Mouse (Mus musculus) midbrain, embryonic 10.5 days (tissue): ENCODE results near the gene Tspo. TPM values are rescaled to one million over a fixed set of nuclear protein-coding genes. Genes with fewer than 3 reads are reported as not detected.

Source experiments
- DNase-seq: peaks from one replicate; pipeline ENCODE4 v3.0.0-alpha.2; 2017; ENCODE audit warnings: low spot score
- H3K27ac ChIP-seq: fragments of 300-500 bp; sonication (generic); replicated peaks from 2 replicates; pipeline ENCODE4 v1.5.1; 2016; ENCODE audit warnings: mild to moderate bottlenecking
- H3K27me3 ChIP-seq: fragments of 300-500 bp; sonication (generic); 2 replicates; pipeline ENCODE4 v1.6.1; 2016; ENCODE audit warnings: low read depth, mild to moderate bottlenecking; ENCODE audit not compliant: poor library complexity, severe bottlenecking
- H3K36me3 ChIP-seq: fragments of 300-500 bp; sonication (generic); 2 replicates; pipeline ENCODE4 v1.6.1; 2016; ENCODE audit warnings: mild to moderate bottlenecking, moderate library complexity
- H3K4me1 ChIP-seq: fragments of 300-500 bp; sonication (generic); 2 replicates; pipeline ENCODE4 v1.6.1; 2016
- H3K4me3 ChIP-seq: fragments of 300-500 bp; sonication (generic); 2 replicates; pipeline ENCODE4 v1.5.1; 2016; ENCODE audit warnings: mild to moderate bottlenecking, moderate library complexity
- H3K9me3 ChIP-seq: fragments of 300-500 bp; sonication (generic); replicated peaks from 2 replicates; pipeline ENCODE4 v1.6.1; 2016; ENCODE audit warnings: mild to moderate bottlenecking
- WGBS: fragments of 180-500 bp; shearing (Covaris S2); methylation state at CpG from one replicate; pipeline ENCODE4 v1.1.7; 2016; 5-methylcytosine and 5-hydroxymethylcytosine counted together
- polyA plus RNA-seq: library from polyadenylated mRNA; unstranded; fragments of >200 nt; fragmentation: Nextera tagmentation; extraction: Ambion mirVana; gene quantifications from 2 replicates; pipeline ENCODE4 v1.2.1, GENCODE M21; 2016

Gene Tspo
- polyA plus RNA-seq, 1 experiment from 2014 or later: 41.4 TPM

DNA sequence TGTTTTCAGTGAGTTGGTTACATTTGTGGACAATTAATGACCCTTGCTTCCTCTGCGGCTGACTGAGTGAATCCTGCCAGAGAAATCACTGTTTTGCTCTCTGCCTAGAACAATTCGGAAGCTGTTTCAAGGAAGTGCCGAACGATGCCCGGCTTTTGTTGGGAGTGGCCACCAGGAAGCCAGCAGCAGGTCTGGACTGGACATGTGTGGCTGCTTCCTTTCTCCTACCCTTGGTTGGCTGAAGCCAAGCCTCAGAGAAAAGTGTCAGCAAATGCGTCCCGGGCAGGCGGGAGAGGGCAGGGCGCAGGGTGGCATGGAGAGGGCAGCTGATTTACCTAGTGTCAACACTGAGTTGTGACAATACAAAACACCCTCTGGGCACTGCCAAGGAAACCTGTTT, 33.2 kb upstream of the Tspo start:
- H3K27ac ChIP-seq: no peak overlapping the region
- H3K4me1 ChIP-seq: peaks cover 24% of the 10 kb centered on the region
- DNase-seq: no peak
- H3K4me3 ChIP-seq: no peak overlapping the region
- no peaks in the 10 kb centered on the region for H3K36me3 ChIP-seq
- 88% methylated on average over 9 of the region's 9 CpGs for WGBS
- H3K9me3 ChIP-seq: no peaks in the 10 kb centered on the region
- peaks cover 54% of the 10 kb centered on the region for H3K27me3 ChIP-seq

- no peaks in the 10 kb centered on the region for H3K36me3 ChIP-seq
- no peak for DNase-seq
- H3K4me3 ChIP-seq: no peak overlapping the region
- peaks cover 20% of the 10 kb centered on the region for H3K4me1 ChIP-seq
- no peak overlapping the region for H3K27ac ChIP-seq
- H3K9me3 ChIP-seq: no peaks in the 10 kb centered on the region
- 83% methylated on average over 6 of the region's 6 CpGs for WGBS
- peaks cover 49% of the 10 kb centered on the region for H3K27me3 ChIP-seq
These were observed 32.7 kb upstream of the Tspo start for GRCm38 (mm10) chr15:83530688-83531087.

DNA sequence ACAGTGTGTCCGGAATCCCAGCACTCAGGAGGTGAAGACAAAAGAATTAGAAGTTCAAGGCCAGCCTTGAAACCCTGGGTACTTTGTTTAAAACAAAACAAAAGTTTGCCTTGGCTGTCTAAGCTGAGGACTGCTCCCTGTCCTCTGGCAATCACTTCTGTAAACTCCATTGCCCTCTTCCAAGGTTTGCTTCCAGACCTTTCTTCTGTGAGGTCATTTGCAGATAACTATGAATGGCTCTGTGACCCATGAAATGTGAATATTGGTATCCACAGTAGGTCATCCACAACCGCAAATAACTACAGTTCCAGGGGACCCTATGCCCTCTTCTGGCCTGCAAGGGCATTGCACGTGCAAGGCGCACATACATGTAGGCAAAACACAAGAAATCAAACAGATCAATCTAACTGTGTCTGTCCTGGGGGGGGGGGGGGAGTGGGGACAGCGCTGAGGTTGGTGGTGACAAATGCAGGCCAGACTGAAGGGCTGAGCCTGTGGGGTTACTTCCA, 31.4 kb upstream of the Tspo start:
- Histone ChIP-seq H3K9me3 (no peaks in the 10 kb centered on the region), H3K27me3 (peaks cover 36% of the 10 kb centered on the region), H3K4me3 (no peak overlapping the region), H3K27ac (no peak overlapping the region), H3K36me3 (no peaks in the 10 kb centered on the region), H3K4me1 (peaks cover 7% of the 10 kb centered on the region)
- DNase-seq: no peak
- 78% methylated on average over 5 of the region's 5 CpGs for WGBS

DNA sequence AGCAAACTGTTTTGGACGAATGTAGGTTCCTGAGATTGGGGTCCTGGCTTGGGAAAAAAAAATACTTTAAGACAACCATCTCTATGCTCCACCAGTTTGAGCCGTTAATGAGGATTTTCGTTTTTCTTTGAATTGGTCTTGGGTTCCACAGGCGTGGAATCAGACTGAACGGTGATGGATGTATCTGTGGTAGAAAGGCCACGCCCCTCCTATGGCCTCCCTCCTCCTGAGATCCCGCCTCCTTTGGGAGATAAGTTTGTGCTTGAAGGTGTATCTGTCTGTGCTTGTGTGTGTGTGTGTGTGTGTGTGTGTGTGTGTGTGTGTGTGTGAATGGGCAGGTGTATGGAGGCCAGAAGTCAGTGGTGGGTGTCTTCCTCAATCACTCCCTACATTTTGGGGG, 30.8 kb upstream of the Tspo start:
- peaks cover 30% of the 10 kb centered on the region for H3K27me3 ChIP-seq
- no peak overlapping the region for H3K27ac ChIP-seq
- no peaks in the 10 kb centered on the region for H3K36me3 ChIP-seq
- no peak for DNase-seq
- H3K4me3 ChIP-seq: no peak overlapping the region
- WGBS: 86% methylated on average over 7 of the region's 7 CpGs
- peaks cover 1% of the 10 kb centered on the region; the same call in 1 of the 2 replicates for H3K4me1 ChIP-seq
- H3K9me3 ChIP-seq: no peaks in the 10 kb centered on the region

GRCm38 (mm10) chr15:83534960-83535889, 28.2 kb upstream of the Tspo start:
- H3K4me1 ChIP-seq: no peaks in the 10 kb centered on the region
- no peak overlapping the region for H3K4me3 ChIP-seq
- 89% methylated on average over 17 of the region's 17 CpGs for WGBS
- no peaks in the 10 kb centered on the region for H3K9me3 ChIP-seq
- no peak for DNase-seq
- peaks cover 4% of the 10 kb centered on the region; the same call in 1 of the 2 replicates for H3K27me3 ChIP-seq
- H3K36me3 ChIP-seq: no peaks in the 10 kb centered on the region
- H3K27ac ChIP-seq: no peak overlapping the region

- Histone ChIP-seq H3K27ac (no peak overlapping the region), H3K4me3 (no peak overlapping the region), H3K27me3 (no peaks in the 10 kb centered on the region), H3K9me3 (no peaks in the 10 kb centered on the region), H3K36me3 (no peaks in the 10 kb centered on the region), H3K4me1 (no peaks in the 10 kb centered on the region)
- no peak for DNase-seq
- 91% methylated on average over 6 of the region's 6 CpGs for WGBS
These were observed 27.5 kb upstream of the Tspo start for GRCm38 (mm10) chr15:83535890-83536231.

DNA sequence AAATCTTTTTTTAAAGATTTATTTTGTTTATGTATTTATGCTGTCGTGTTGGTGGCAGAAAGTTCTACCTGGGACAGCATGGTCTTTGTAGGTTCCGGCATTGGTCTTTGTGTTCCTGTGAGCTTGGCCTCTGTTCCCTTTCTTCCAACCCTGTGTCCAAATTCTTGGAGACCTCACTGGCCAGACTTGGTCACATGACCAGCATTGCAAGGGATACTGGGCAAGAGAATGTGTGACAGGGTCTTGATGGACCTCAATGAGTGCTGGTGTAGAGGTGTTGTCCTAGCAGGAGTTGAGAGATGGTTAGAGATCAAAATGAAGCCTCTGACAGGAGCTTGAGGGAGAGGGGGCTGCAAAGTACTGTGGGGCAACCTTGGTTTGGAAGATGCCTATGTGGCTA, 24.5 kb upstream of the Tspo start:
- Histone ChIP-seq H3K4me3 (no peak overlapping the region), H3K4me1 (no peaks in the 10 kb centered on the region), H3K36me3 (no peaks in the 10 kb centered on the region), H3K27ac (no peak overlapping the region), H3K9me3 (no peaks in the 10 kb centered on the region), H3K27me3 (no peaks in the 10 kb centered on the region)
- no peak for DNase-seq
- WGBS: 94% methylated on average over 2 of the region's 2 CpGs

- H3K36me3 ChIP-seq: 0 out of 2 replicates have a peak, but pooled peaks cover 3% of the 10 kb centered on the region
- no peak overlapping the region for H3K4me3 ChIP-seq
- DNase-seq: no peak
- H3K9me3 ChIP-seq: no peaks in the 10 kb centered on the region
- H3K27me3 ChIP-seq: no peaks in the 10 kb centered on the region
- WGBS: 78% methylated on average over 4 of the region's 4 CpGs
- no peak overlapping the region for H3K27ac ChIP-seq
- H3K4me1 ChIP-seq: 0 out of 2 replicates have a peak, but pooled peaks cover 3% of the 10 kb centered on the region
These were observed 23.5 kb upstream of the Tspo start for GRCm38 (mm10) chr15:83539905-83540304.

DNA sequence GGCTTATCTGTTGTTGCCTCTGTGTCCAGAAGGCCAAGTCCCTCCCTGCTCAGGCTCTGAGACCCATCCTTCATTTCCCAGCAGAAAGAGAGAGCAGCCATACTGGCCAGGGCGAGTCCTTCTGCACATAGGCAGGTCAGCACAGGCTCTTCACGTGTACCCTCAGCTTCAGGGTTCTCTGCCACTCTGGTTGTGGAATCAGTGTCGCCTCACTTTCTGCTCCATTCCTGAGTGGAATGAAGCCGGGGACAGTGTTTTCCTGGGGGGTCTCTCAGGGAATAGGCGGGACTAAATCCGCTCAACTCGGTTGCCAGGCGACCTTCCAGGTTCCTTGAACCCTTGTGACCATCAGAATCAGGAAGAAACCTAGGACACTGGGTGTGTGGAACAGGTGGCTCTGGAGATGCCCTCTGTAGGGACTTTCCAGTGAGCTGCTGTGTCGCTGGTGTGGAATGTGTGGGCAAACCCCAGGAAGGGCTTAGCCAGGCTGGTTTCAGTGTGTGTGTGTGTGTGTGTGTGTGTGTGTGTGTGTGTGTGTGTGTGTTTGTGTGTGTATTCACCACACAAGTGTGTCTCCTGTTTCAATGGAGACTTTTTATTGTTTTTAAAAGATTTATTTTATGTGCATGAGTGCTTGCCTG, 21.6 kb upstream of the Tspo start:
- Histone ChIP-seq H3K9me3 (no peaks in the 10 kb centered on the region), H3K27me3 (no peaks in the 10 kb centered on the region), H3K4me1 (0 out of 2 replicates have a peak, but pooled peaks cover 3% of the 10 kb centered on the region), H3K36me3 (peaks cover 22% of the 10 kb centered on the region), H3K4me3 (no peak overlapping the region), H3K27ac (no peak overlapping the region)
- 80% methylated on average over 9 of the region's 9 CpGs for WGBS
- no peak for DNase-seq

DNA sequence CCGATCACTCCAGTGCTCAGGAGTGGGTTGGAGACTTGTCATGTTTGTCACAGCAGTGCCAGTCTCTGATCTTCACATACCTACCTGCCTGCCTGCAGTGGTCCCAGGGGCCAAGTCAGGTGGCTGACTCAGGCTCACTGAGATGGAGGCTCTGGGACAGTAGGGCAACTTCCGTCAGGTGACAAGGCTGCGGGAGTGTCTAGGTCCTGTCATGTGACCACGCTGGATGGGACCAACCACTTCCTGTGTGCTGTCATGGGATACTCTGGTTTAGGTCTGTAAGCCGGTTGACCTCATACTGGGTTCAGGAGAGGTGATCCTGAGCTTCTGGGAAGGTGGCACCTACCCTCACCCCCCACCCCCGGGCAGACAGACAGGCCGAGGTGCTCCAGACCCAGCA, 17.4 kb upstream of the Tspo start:
- H3K27ac ChIP-seq: no peak overlapping the region
- H3K4me3 ChIP-seq: no peak overlapping the region
- no peak for DNase-seq
- H3K4me1 ChIP-seq: 0 out of 2 replicates have a peak, but pooled peaks cover 3% of the 10 kb centered on the region
- H3K36me3 ChIP-seq: peaks cover 65% of the 10 kb centered on the region
- no peaks in the 10 kb centered on the region for H3K27me3 ChIP-seq
- WGBS: 96% methylated on average over 7 of the region's 7 CpGs
- no peaks in the 10 kb centered on the region for H3K9me3 ChIP-seq

DNA sequence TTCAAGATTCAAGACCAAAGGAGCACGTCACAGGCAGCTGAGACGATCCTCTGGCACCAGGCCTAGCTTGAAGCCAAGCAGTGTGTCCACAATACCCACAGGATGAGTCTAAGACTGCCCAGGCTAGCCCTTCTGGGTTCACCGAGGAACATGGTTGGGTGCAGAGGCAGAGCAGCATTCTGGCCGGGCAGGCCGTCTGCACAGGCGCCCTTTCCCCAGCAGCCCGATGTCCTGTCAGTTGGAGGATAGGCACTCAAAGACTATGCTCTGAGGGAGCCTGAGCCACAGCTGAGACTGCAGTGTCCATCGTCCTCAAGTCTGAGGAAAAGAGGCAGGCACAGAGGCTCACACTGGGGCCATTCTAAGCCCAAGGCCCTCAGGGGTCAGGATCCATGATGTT, 16.2 kb upstream of the Tspo start:
- Histone ChIP-seq H3K27ac (no peak overlapping the region), H3K27me3 (no peaks in the 10 kb centered on the region), H3K9me3 (no peaks in the 10 kb centered on the region), H3K4me3 (no peak overlapping the region), H3K36me3 (peaks cover 76% of the 10 kb centered on the region), H3K4me1 (0 out of 2 replicates have a peak, but pooled peaks cover 3% of the 10 kb centered on the region)
- DNase-seq: no peak
- 92% methylated on average over 8 of the region's 8 CpGs for WGBS

GRCm38 (mm10) chr15:83550137-83550536, 13.3 kb upstream of the Tspo start:
- no peaks in the 10 kb centered on the region for H3K27me3 ChIP-seq
- peaks cover 8% of the 10 kb centered on the region for H3K4me1 ChIP-seq
- 89% methylated on average over 2 of the region's 2 CpGs for WGBS
- no peak overlapping the region for H3K27ac ChIP-seq
- H3K9me3 ChIP-seq: no peaks in the 10 kb centered on the region; the same call in 1 of the 2 replicates
- DNase-seq: no peak
- H3K4me3 ChIP-seq: no peak overlapping the region
- H3K36me3 ChIP-seq: peaks cover 86% of the 10 kb centered on the region

DNA sequence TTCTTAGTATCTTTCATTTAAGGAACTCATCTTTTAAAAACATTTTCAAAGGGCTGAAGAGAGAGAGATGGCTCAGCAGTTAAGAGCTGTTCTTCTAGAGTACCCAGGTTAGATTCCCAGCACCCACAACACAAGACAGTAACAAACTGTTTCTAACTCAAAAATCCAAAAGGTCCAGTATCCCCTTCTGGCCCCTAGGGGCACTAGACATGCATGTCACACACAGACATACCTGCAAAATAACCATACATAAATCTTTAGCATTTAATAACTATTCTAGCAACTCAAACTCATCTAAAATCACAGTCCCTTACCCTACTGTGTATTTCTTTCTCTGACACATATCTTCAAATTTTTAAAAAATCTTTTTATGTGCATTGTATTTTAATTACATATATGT, 9.6 kb upstream of the Tspo start:
- peaks cover 15% of the 10 kb centered on the region for H3K4me1 ChIP-seq
- no peak for DNase-seq
- no peak overlapping the region for H3K27ac ChIP-seq
- H3K4me3 ChIP-seq: no peak overlapping the region
- peaks cover 49% of the 10 kb centered on the region for H3K36me3 ChIP-seq
- H3K9me3 ChIP-seq: no peaks in the 10 kb centered on the region; the same call in 1 of the 2 replicates
- H3K27me3 ChIP-seq: no peaks in the 10 kb centered on the region
